Mouse (Mus musculus): ENCODE results near the gene Ccdc28a. TPM values are rescaled to one million over a fixed set of nuclear protein-coding genes. Genes with fewer than 3 reads are reported as not detected.

Gene Ccdc28a
- 24.0 and 28.1 TPM in 2 replicates for polyA plus RNA-seq (2012; rRNA removed)

DNA sequence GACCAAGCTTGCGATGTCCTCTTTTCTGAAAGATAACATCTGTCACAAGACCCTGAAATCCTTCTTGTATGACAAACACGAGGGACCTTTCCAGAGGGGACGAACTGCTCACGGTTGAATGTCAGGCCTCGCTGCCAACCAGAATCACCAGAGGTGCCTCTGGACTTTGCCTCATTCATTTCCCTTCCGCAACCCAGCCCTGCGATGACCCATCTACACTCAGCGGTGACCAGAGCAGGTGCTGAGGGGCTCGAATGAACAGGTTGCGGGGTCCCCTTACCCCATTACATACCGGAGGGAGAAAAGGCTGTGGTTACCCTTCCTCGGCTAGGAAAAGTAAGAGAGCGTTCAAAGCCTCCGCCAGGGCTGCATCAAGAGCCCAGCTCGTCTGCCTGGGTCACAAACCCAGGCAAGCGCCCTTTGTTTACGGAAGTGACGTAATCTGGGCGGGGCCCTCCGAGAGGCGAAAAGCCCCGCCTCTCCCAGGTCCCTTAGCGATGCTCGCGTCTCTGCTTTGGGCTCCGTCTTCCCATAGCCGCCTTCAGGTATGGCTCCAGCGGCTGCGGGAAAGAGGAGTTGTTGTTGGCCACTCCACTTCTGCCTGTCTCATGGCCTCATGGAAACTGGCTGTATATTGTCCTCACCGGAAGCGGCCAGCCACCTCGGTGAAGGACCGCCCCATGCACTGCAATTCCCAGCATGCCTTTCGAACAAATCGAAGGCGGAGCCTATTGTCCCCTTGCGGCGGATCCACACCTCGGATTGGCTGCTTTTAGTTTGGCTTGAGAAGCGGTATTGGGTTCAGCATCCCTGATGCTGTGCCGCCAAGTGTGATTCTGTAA is at the start of gene Ccdc28a:
Gene Ccdc28a, minus strand, starts transcription at position 439 of the 842 bp plus-strand sequence.
- peak; percentile 93 for DNase-seq (ENCODE audit: low spot score)

DNA sequence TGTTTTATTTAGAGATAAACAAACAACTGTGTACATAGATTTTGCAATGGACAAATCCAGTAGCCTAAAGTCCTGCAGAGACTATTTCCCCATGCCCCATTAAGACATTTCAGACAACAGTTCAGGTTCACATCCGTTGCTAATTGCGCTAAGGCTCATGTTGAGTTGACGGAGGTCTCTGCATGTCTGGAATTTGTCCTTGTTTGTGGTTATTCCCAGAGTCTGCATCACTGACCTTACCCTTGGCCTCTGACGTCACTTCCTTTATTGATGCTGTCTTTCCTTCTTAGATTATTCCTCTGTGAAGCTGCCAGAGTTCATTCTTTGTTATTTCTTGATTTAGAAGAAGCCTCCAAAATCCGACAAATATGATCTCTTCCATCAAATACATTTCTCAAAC is 49.2 kb upstream of the Ccdc28a start:
- no peak for DNase-seq (ENCODE audit: low spot score)

DNA sequence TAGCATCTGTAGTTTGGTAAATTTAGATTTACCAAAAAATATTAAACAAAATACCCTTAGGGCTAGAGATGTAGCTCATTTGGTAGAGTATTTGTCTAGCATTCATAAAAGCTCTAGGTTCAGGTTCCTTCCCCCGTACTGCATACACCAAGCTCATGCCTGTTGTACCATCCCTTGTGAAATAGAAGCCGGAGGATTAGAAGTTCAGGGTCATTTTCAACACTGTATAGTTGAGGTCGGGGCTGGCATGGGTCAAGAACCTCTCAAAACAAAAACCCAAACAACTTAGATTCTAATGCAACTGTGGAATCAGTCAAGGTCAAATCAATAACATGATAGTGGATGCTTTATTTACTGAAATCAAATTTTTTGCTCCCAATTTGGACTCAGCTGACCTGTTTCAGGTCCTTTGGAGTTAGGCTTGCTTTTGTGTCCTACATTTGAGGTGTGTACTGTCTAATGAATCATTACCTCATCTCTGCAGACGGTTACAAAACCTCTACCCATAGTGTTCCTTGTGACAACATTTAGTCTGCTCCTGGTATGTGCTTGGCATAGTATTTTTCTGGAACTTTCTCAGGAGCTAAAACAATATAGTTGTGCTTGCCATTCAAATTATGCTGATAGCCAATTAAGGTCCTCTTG is 41.4 kb upstream of the Ccdc28a start:
- no peak for DNase-seq (ENCODE audit: low spot score)

DNA sequence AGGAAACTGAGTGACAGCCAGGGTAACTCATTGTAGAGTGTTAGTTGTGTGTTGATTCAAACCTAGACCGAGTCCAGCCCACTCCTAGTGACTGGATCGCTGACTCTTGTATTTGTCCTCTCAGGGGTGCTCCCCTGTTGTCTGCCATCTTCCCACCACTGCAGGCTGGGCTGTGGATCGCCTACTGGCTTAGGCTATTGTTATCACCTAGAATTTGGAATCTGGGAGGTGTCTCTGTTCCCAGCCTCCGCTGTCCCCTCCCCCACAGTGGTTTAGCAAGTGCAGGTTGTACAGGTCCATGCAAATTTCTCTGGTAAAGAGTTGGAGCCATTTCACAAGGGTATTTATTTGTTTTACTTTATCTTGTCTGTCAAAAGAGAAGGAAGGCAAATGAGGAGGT is 16.5 kb upstream of the Ccdc28a start:
- DNase-seq (ENCODE audit: low spot score): no peak

DNA sequence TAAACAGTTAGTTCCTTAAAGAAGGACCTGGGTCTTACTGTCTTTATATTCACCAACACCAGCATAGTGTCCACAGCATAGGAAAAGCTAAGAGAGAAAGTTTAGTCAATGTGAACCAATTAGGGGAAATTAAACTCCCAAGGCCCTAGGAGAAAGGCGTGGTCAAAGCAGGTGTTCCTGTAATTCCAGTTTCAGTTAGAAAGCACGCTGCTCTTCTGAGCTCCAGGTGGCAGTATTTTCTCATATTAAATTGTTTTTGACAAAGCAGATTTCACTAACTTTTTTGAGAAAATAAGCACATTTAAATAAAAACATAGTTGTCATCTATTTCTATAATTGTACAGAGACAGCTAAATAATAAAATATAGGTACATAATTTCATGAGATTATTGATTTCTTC is 8.8 kb upstream of the Ccdc28a start:
- no peak for DNase-seq (ENCODE audit: low spot score)

DNA sequence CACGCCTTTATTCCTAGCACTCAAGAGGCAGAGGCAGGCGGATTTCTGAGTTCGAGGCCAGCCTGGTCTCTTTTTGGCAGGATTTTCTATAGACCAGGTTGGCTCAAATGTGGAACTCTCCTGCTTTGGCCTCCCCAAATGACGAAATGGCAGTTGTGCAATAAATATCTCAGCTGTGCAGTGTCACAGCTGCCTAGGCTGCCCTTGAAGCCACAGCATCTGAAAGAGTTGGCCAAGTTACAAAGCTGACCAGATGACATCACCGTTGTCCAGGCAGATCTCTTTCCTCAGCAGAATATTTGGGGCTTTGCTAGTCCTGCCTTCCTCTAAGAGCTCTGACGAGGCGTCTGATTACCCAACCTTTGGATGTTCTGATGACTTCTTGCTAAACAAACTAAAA is 2.4 kb upstream of the Ccdc28a start:
- DNase-seq (ENCODE audit: low spot score): no peak

DNA sequence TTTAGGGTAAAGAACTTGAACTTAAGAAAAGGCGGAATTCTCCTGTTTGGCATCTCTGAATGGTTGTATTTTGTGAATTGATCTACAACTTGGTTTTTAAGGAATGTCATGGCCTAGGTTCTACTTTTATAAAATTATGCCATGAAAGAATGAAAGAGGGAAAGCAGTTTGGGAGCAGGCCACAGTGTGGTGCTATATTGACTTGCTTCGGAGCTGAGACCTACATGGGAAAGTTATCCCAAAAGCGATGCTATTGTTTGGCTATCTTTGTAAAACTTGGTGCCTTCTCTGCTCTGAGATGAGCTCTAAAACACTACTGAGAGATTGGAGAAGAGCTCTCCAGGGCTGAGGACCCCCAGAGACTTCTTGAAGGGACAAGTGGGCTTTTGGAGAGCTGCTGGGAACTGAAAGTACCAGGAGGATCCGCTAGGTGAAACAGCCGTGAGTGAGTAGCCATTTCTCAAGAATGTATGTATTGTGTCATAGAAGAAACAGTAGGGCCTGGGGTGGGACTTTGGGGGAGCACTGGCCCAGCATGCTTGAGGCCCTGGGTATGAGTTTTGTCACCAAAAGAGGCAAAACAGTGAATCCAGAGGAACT is 1.6 kb upstream of the Ccdc28a start:
- DNase-seq (ENCODE audit: low spot score): no peak

DNA sequence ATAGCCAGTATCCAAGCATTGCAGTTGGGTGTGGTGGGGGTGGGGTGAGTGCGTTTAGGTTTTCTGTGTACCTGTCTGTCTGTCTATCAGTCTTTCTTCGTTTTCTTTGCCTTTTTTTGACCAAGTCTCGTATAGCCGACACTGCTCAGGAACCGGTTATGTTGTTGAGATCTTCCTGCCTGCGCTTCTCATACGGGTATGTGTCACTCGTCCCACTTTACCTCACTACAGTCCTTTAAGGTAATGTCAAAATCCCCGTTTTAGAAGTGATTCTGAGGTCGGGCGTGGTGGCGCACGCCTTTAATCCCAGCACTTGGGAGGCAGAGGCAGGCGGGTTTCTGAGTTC is 577 bp upstream of the Ccdc28a start:
- DNase-seq (ENCODE audit: low spot score): no peak

DNA sequence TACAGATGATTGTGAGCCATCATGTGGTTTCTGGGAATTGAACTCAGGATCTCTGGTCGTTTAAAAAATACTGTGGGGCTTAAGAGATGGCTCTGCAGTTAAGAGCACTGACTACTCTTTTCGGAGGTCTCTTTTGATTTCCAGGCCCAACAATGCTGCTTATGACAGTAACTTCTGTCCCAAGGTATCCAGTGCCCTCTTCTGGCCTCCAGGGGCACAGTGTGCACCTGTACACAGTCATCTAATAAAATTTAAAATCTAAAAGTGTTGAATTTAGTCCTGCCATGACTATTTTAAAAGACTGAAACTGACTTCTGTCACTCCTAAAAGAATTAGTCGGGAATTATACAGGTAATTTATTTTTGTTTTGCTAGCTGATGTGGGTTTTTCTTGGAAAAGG is 907 bp downstream of the Ccdc28a start:
- DNase-seq (ENCODE audit: low spot score): no peak

DNA sequence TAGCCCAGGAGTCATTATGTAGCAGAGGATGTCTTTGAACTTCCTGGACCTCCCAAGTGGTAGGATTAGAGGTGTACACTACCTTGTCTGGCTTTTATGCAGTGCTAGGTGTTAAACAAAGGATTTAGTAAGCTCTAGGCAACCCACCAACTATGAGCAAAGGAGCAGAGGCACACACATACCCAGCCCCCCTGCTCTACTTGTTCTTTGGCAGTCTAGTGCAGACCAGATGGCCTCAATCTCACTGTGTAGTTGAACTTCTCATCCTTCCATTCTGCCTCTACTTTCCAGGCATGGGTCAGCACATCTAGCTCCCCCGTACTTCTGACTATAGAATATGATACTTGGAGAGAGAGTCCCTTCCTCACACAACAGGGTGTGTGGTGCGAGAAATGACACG is 10.4 kb downstream of the Ccdc28a start:
- DNase-seq (ENCODE audit: low spot score): no peak

DNA sequence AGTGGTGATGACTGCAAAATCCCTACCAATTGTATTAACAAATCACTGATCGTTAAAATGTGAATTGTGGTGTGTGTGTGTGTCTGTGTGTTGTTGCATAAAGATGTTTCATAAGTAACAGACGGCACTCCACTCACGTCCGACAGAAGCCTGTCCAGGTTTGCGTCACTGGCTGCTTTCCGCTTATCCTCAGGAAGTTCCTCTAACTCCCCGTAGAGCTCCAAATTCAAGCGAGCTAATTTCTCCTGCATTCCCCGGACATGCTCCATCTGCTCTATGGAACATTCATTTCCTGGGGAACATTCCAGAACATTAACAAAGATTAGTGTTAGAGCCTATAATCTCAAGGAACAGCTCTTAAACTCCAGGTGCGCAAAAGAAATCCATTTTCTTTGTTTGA is 15.4 kb downstream of the Ccdc28a start:
- DNase-seq (ENCODE audit: low spot score): no peak

DNA sequence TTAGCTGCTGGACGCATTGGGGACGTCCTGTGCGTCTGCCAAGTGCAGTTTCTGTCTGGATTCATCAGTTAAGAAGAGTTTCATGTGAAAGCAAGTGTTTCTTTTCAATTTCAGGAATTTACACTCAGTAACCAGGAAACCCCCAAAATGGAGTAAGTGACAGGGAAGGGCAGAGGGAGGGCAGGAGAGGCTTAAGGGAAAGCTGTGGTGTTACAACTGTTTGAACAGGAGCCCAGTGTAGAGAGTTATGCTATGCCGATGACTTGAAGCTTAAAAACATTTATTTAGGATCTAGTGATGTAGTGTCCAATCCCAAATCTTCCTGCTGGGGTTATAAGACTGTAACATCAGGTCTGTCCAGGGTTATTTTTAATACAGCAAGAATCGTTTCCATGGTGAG is 20.7 kb downstream of the Ccdc28a start:
- no peak for DNase-seq (ENCODE audit: low spot score)

DNA sequence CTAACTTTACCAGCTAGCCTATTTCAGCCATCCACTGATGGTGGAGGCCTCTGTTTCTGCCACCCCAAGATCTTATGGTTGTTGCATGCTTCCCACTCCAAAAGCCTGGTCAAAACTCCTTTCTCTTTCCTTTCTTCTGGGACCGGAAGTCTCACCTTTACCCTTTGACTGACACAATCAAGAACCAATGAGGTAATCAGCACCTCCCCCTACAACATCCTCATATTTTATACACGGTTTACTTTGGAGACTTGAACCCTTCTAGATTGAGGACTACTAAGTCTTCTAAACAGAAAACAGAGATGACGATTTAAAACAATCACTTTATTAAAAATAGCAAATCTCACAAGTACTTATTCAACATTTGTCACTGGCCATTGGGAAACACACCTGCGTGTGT is 21.4 kb downstream of the Ccdc28a start:
- no peak for DNase-seq (ENCODE audit: low spot score)

DNA sequence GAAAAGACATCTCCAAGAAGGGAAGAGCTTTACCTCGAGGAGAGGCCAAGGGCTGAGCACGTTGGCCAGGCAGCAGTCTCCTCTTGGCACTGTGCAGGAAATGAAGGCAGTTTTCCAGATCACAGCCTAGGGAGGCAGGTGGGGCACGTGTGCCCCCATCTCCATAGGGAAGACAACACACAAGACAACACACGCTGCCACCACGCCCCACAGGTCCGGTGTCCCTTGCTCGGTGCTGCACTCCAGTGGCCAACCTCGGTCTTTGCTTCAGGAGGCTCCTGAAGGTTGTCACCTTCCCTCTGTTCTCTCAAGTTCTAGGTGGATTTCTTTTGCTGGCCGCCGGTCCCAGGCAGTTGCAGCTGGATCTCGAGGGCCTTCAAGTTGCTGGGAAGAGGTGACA is 24.1 kb downstream of the Ccdc28a start, which contains the start of gene Ect2l:
Gene Ect2l, minus strand, starts transcription at position 165 of the 400 bp plus-strand sequence.
- no peak for DNase-seq (ENCODE audit: low spot score)

DNA sequence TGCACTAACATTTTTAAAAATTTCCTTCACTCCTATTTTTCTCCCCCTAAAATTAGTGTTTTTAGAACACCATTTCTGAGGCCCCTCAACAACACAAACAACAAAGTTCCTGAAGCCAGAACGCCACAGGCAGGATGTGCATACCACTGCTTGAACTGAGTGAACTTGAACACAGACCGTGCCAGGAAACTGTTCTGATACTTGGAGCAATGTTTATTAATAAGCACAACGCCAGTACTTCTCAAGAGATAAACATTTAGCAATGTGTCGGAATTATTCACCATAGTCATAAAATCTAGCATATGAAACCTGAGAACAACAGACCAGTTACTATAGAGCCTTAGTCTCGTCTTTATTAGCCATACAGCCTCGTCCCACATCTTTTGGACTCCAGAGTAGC is 24.7 kb downstream of the Ccdc28a start:
- DNase-seq (ENCODE audit: low spot score): no peak

DNA sequence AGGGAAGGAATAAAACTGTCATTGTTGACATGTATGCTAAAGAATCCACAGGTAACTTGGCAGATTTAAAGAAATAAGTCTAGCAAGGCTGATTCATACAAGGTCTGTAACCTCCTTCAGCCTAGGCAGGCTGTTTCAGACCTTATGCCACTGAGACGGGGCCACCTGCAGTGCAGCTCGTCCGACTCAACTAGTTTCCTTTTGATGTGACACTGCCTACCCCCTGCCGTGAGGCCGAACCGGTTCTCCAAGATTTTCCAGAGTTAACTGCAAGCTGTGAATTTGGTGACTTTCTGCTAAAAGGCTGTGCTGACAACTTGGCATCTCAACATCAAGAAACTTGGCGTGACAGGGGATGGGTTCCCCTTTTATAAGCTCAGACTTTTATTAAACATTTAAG is 30.7 kb downstream of the Ccdc28a start:
- DNase-seq (ENCODE audit: low spot score): no peak

DNA sequence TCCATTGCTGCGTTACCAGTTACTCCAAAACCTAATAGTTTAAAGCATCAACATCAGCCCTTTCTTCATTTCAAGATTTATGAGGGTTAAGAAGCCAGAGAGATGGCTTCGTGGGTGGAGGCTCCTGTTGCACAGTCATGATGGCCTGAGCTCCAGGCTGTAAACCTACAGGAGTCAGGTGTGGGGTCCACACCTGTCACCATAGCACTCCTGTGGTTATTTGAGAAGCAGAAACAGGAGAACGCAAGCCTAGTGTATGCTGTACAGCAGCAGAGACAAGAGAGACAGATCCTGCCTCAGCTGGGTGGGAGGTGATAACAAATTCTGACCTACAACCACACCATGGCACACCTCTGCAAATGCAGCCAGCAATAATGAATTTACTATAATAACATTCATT is 32.4 kb downstream of the Ccdc28a start:
- DNase-seq (ENCODE audit: low spot score): no peak

DNA sequence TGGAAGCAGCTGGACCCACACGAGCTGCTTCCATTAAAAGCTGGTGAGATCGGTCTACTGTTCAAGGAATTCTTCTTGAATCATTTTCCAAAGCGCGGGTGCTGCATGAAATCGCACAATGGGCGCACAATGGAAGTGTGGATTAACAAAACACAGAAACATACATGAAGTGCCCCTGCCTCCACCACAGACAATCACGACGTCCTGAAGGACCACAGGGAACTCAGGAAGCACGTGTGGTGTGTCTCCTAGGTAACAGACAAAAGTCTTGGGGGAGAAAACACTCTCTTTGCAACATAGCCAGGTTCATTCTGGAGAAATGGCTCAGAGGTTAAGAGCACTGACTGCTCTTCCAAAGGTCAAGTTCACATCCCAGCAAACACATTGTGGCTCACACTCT is 34.1 kb downstream of the Ccdc28a start:
- no peak for DNase-seq (ENCODE audit: low spot score)

DNA sequence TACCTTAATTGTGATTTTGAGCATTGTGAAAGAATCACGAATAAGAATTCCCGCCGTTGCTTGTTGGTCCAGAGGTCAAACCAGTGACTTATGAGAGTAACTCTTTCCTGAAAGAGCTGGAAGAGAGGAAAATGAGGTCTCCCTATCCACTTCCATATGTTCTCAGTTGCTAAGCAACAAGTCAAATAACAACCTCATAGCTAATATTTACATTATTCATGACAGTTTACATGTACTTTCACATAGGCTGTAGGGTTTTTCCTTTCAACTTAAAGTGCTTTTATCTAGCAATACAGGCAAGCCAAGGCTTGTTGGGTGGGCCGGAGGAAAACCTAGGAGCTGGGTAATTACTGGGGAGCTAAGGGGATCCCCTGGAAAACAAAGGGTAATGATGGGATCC is 34.9 kb downstream of the Ccdc28a start:
- DNase-seq (ENCODE audit: low spot score): no peak

DNA sequence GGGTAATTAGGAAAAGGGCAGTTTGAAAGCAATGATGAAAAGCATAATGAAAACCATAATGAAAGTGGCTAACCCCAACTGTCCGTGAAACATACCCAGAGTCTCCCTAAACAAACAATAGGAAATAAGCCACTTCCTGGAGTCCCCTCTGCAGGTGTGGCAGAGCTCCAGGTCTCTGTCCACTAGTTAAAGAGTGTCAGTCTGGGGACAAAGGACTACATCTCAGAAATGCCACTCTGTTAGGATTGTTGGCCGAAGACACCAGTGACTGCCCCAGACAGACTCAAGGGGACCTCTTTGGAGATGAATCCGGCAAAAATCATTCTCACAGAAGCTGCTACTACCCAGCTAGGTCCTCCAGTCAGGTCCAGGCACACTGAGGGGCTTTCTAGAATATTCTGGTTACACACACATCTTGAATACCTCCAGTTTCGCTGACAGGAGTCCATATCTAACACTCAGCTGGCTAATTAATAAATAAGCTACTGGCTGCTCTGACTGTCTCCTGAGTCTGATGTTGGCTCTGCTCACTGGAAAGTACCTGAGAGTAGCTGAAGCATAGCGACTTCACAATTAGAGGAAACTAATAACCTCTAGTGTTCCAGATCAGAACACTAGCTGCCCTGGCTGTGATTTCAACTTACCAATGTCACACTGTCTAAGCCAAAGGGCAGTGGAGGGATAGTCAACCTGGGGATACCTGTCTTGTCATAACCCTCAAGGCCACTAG is 36.3 kb downstream of the Ccdc28a start:
- DNase-seq (ENCODE audit: low spot score): no peak

DNA sequence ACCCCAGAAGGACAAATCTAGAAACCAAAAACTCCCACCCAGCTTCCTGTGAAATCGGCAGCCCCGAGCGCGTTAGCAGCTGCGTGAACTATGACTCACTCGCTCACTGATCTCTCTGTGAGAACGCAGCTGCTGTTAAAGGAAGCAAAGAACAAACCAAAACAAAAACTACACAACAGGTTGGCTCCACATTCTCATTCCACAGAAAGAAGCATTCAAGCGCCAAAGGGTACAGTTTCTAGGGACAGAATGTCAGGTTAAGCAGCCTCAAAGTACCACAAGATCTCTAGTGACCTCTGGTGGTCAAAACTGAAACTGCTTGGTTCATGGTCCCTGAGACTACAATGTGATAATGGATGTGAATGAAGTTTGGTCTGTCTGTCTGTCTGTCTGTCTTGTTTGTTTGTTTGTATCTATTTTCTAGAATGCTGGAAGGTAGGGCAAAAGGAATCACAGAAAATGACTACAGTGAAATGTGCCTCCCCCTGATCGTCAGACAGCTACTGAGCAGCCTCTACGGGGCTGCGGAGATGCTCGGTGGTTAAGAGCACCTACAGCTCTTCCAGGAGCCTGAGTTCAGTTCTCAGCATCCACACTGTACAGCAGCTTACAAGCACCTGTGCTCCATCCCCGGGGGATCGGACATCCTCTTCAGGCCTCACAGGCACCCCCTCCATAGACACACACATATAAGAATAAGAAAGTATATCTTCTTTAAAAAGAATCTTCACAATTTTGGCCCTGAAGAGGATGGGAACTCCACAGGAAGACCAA is 37.4 kb downstream of the Ccdc28a start:
- no peak for DNase-seq (ENCODE audit: low spot score)

DNA sequence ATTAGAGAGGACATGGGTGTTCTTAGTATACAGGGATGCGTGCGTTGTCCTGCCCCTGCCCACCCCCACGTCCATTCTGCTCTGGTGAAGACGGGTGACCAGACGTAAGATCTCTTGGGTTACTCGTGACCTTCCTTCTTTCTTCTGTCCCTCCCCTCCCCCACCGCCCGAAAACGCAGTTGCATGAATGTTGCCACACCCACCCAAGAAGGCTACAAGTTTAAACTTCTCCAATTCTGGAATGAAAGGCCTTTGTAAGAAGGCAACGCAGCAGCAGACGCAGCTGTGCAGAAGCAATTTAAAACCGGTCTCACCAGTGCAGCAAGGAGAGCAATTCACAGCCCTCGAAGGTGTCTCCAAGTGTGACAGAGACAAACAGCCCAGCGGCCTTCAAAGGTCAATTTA is 40.1 kb downstream of the Ccdc28a start:
- no peak for DNase-seq (ENCODE audit: low spot score)
